Mouse (Mus musculus) midbrain, embryonic 11.5 days (tissue): Measurements from ENCODE around the gene Slc13a2. TPM values are rescaled to one million over a fixed set of nuclear protein-coding genes. Genes with fewer than 3 reads are reported as not detected.

ENCODE experiments used
- ATAC-seq: fragments of 200-750 bp; cut with Nextera tagmentation; 2 replicates; pipeline ENCODE4 v1.8.0; 2017; ENCODE audit warnings: moderate TSS enrichment, moderate library complexity; ENCODE audit not compliant: low FRiP score
- DNase-seq: peaks from one replicate; pipeline ENCODE4 v3.0.0; 2015; ENCODE audit warnings: low spot score; ENCODE audit errors: missing footprints
- H3K27ac ChIP-seq: fragments of 300-500 bp; sonication (generic); 2 replicates; pipeline ENCODE4 v1.5.1; 2014; ENCODE audit warnings: low read depth, low read length
- H3K27me3 ChIP-seq: fragments of 300-500 bp; sonication (generic); 2 replicates; pipeline ENCODE4 v1.6.1; 2014; ENCODE audit warnings: mild to moderate bottlenecking, low read length, moderate library complexity, mixed read lengths; ENCODE audit not compliant: control insufficient read depth, insufficient read depth
- H3K36me3 ChIP-seq: fragments of 300-500 bp; sonication (generic); 2 replicates; pipeline ENCODE4 v1.6.1; 2014; ENCODE audit warnings: mild to moderate bottlenecking, low read length, moderate library complexity, mixed read lengths; ENCODE audit not compliant: control insufficient read depth, insufficient read depth
- H3K4me1 ChIP-seq: fragments of 300-500 bp; sonication (generic); 2 replicates; pipeline ENCODE4 v1.6.1; 2014; ENCODE audit warnings: low read length; ENCODE audit not compliant: control insufficient read depth, insufficient read depth
- H3K4me2 ChIP-seq: fragments of 300-500 bp; sonication (generic); 2 replicates; pipeline ENCODE4 v1.6.1; 2014; ENCODE audit warnings: mild to moderate bottlenecking, moderate library complexity
- H3K4me3 ChIP-seq: fragments of 300-500 bp; sonication (generic); 2 replicates; pipeline ENCODE4 v1.5.1; 2014; ENCODE audit warnings: low read depth, low read length
- H3K9ac ChIP-seq: fragments of 300-500 bp; sonication (generic); 2 replicates; pipeline ENCODE4 v1.6.1; 2014; ENCODE audit warnings: low read length
- H3K9me3 ChIP-seq: fragments of 300-500 bp; sonication (generic); 2 replicates; pipeline ENCODE4 v1.6.1; 2016; ENCODE audit warnings: low read length; ENCODE audit not compliant: control insufficient read depth
- WGBS: fragments of 180-500 bp; shearing (Covaris S2); extraction: QIAGEN DNeasy Blood & Tissue Kit; methylation state at CpG from one replicate; pipeline ENCODE4 v1.1.7; 2014; 5-methylcytosine and 5-hydroxymethylcytosine counted together
- polyA plus RNA-seq: library from polyadenylated mRNA; unstranded; fragments of >200 nt; fragmentation: Nextera tagmentation; extraction: Ambion mirVana; gene quantifications from 2 replicates; pipeline ENCODE4 v1.2.1, GENCODE M21; 2014

Gene Slc13a2
- polyA plus RNA-seq, 1 experiment from 2014 or later, result not detected

GRCm38 (mm10) chr11:78402062-78402461 is 20.0 kb downstream of the Slc13a2 start:
- Histone ChIP-seq H3K4me2 (no peak overlapping the region), H3K4me1 (peaks cover 3% of the 10 kb centered on the region; the same call in 1 of the 2 replicates), H3K9me3 (no peaks in the 10 kb centered on the region), H3K9ac (no peak overlapping the region), H3K27ac (no peak overlapping the region), H3K27me3 (no peaks in the 10 kb centered on the region), H3K4me3 (no peak overlapping the region), H3K36me3 (no peaks in the 10 kb centered on the region)
- 77% methylated on average over 6 of the region's 6 CpGs for WGBS
- no peak for ATAC-seq
- no peak for DNase-seq

- Histone ChIP-seq H3K27me3 (no peaks in the 10 kb centered on the region), H3K9me3 (no peaks in the 10 kb centered on the region), H3K4me1 (peaks cover 3% of the 10 kb centered on the region; the same call in 1 of the 2 replicates), H3K4me3 (no peak overlapping the region), H3K36me3 (no peaks in the 10 kb centered on the region), H3K27ac (no peak overlapping the region), H3K4me2 (no peak overlapping the region), H3K9ac (no peak overlapping the region)
- no peak for DNase-seq
- no peak for ATAC-seq
- WGBS, result 77% methylated on average over 3 of the region's 3 CpGs
Observed at GRCm38 (mm10) chr11:78401469-78401868, 20.5 kb downstream of the Slc13a2 start.

DNA sequence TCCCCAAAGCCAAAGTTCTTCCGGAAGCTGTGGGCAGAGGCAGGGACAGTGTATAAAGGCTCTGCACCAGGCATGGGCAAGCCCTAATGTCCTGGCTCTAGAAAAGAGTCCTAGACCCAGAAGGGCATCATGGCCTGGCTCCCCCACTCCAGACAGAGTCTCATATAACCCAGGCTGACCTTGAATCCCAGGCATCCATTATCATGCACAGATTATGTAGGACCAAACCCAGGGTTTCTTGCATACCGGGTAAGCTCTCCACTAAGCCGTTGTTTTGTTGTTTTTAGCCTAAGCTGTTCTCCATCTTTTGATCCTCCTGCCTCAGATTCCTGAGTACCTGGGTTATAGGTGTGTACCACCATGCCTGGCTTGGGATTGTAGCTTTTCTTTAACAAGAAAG is 21.1 kb downstream of the Slc13a2 start:
- DNase-seq, result no peak
- Histone ChIP-seq H3K4me3 (no peak overlapping the region), H3K27me3 (no peaks in the 10 kb centered on the region), H3K27ac (no peak overlapping the region), H3K36me3 (no peaks in the 10 kb centered on the region), H3K4me2 (no peak overlapping the region), H3K9me3 (no peaks in the 10 kb centered on the region), H3K4me1 (peaks cover 3% of the 10 kb centered on the region; the same call in 1 of the 2 replicates), H3K9ac (no peak overlapping the region)
- WGBS, result 60% methylated on average over 3 of the region's 3 CpGs
- ATAC-seq, result no peak

DNA sequence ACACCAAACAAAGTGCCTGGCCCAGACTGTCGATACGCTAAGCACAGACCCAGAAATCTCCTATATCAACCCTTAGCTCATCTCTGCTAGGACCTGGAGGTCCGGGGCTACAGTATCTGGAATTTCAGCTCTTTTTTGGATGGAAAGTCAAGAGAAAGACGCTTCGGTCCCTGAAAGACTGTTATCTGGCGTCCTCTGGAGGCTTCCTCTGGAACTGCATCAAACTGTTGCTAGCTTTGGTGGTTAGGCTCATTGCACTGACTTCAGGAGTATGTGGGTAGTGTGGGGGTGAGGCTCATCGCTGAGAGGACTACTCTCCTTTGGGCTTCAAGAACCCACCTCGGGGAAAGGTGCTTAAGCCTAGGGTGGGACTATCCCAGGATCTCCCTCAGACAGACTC is 22.3 kb downstream of the Slc13a2 start:
- Histone ChIP-seq H3K27me3 (no peaks in the 10 kb centered on the region), H3K9ac (no peak overlapping the region), H3K4me3 (no peak overlapping the region), H3K4me2 (no peak overlapping the region), H3K9me3 (no peaks in the 10 kb centered on the region), H3K36me3 (no peaks in the 10 kb centered on the region), H3K4me1 (peaks cover 3% of the 10 kb centered on the region; the same call in 1 of the 2 replicates), H3K27ac (no peak overlapping the region)
- DNase-seq, result peak; percentile 98
- no peak for ATAC-seq
- 21% methylated on average over 8 of the region's 8 CpGs for WGBS

DNA sequence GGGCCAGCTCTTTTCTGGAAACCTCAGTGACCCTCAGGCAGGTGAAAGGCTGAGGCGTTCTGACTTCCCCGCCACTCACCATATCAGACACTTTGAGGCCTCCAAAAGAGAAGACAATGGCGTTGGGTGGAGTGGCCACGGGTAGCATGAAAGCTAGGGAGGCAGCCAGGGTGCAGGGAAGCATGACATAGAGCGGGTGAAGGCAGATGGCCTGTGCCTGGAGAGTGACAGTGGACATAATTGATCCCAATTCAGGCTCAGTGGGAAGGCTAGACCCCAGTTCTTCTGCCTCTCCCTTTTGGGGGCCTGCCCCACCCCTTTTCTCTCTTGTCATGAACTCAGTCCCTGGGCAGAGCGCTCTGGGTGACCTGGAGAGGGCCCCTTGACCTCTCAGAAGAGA is 23.8 kb downstream of the Slc13a2 start:
- no peak overlapping the region for H3K4me3 ChIP-seq
- H3K4me1 ChIP-seq, result peaks cover 3% of the 10 kb centered on the region; the same call in 1 of the 2 replicates
- no peaks in the 10 kb centered on the region for H3K27me3 ChIP-seq
- no peak overlapping the region for H3K9ac ChIP-seq
- no peaks in the 10 kb centered on the region for H3K9me3 ChIP-seq
- H3K4me2 ChIP-seq, result no peak overlapping the region
- no peaks in the 10 kb centered on the region for H3K36me3 ChIP-seq
- 62% methylated on average over 6 of the region's 6 CpGs for WGBS
- DNase-seq, result peak; percentile 70
- no peak for ATAC-seq
- no peak overlapping the region for H3K27ac ChIP-seq

GRCm38 (mm10) chr11:78397397-78397796 is 24.6 kb downstream of the Slc13a2 start:
- H3K9me3 ChIP-seq, result no peaks in the 10 kb centered on the region
- H3K27ac ChIP-seq, result no peak overlapping the region
- H3K4me3 ChIP-seq, result peak overlapping the region; percentile 14; the same call in 1 of the 2 replicates
- H3K4me2 ChIP-seq, result peak overlapping the region; percentile 48
- WGBS, result 8% methylated on average over 18 of the region's 18 CpGs
- peak overlapping the region; percentile 55 for H3K9ac ChIP-seq
- DNase-seq (peak; percentile 95), ATAC-seq (peak; percentile 63)
- H3K4me1 ChIP-seq, result peaks cover 3% of the 10 kb centered on the region; the same call in 1 of the 2 replicates
- no peaks in the 10 kb centered on the region for H3K36me3 ChIP-seq
- no peaks in the 10 kb centered on the region for H3K27me3 ChIP-seq

GRCm38 (mm10) chr11:78396950-78397349 is 25.1 kb downstream of the Slc13a2 start:
- Histone ChIP-seq H3K27ac (no peak overlapping the region), H3K4me3 (peak overlapping the region; percentile 14; the same call in 1 of the 2 replicates), H3K9ac (peak overlapping the region; percentile 55), H3K36me3 (no peaks in the 10 kb centered on the region), H3K4me1 (peaks cover 3% of the 10 kb centered on the region; the same call in 1 of the 2 replicates), H3K27me3 (no peaks in the 10 kb centered on the region), H3K9me3 (no peaks in the 10 kb centered on the region), H3K4me2 (peak overlapping the region; percentile 48)
- DNase-seq (peak; percentile 84), ATAC-seq (no peak)
- 41% methylated on average over 11 of the region's 11 CpGs for WGBS

- Histone ChIP-seq H3K36me3 (no peaks in the 10 kb centered on the region), H3K4me3 (no peak overlapping the region), H3K27ac (no peak overlapping the region), H3K27me3 (no peaks in the 10 kb centered on the region), H3K9ac (no peak overlapping the region), H3K9me3 (no peaks in the 10 kb centered on the region), H3K4me1 (peaks cover 3% of the 10 kb centered on the region; the same call in 1 of the 2 replicates), H3K4me2 (no peak overlapping the region)
- no peak for ATAC-seq
- no peak for DNase-seq
- 86% methylated on average over 3 of the region's 3 CpGs for WGBS
Observed at GRCm38 (mm10) chr11:78392728-78393127, 29.3 kb downstream of the Slc13a2 start.

GRCm38 (mm10) chr11:78386508-78387043 is 35.4 kb downstream of the Slc13a2 start, which contains the start of gene Foxn1:
TSS of gene Foxn1 (minus strand) at chr11:78386558.
- ATAC-seq (no peak), DNase-seq (no peak)
- Histone ChIP-seq H3K4me1 (no peaks in the 10 kb centered on the region), H3K9me3 (no peaks in the 10 kb centered on the region), H3K36me3 (no peaks in the 10 kb centered on the region), H3K9ac (no peak within 1 kb of the TSS), H3K4me2 (no peak within 1 kb of the TSS), H3K4me3 (no peak within 1 kb of the TSS), H3K27ac (no peak within 1 kb of the TSS), H3K27me3 (no peaks in the 10 kb centered on the region)
- WGBS, result 73% methylated on average over 14 of the region's 14 CpGs
